Mouse (Mus musculus) MEL-GATA-1-ER (cell line): ENCODE results near the gene Gm8978.
"Not testable (repeated sequence)": the region's sequence is repeated elsewhere in the genome, so short reads cannot be mapped to it uniquely, and the experiment has no call there.

Experiments used
- DNase-seq: peaks from one replicate; pipeline ENCODE4 v3.0.0-alpha.2; 2012; ENCODE audit warnings: low read depth; ENCODE audit errors: extremely low read depth

Gm8978 gene

DNA sequence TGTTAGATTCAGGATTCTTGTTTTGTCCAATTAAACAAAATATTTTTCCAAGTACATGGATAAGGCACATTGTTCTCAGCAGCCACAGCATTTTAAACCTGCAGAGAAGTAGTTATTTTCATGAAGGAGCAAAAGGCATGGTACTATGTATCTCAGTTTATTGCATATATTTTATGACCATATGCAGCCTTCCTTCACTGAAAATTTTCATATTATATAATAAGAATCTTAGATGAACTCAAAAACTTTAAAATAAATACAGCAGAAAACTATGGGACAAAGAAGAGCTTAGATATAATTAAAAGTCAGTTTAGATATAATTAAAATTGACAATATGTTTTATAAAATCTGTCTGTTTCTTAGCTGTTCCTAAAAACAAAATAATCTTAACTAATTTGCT is at the start of gene Gm8978:
Gene Gm8978, minus strand, starts transcription at position 101 of the 400 bp plus-strand sequence.
- not testable (repeated sequence) for DNase-seq

DNA sequence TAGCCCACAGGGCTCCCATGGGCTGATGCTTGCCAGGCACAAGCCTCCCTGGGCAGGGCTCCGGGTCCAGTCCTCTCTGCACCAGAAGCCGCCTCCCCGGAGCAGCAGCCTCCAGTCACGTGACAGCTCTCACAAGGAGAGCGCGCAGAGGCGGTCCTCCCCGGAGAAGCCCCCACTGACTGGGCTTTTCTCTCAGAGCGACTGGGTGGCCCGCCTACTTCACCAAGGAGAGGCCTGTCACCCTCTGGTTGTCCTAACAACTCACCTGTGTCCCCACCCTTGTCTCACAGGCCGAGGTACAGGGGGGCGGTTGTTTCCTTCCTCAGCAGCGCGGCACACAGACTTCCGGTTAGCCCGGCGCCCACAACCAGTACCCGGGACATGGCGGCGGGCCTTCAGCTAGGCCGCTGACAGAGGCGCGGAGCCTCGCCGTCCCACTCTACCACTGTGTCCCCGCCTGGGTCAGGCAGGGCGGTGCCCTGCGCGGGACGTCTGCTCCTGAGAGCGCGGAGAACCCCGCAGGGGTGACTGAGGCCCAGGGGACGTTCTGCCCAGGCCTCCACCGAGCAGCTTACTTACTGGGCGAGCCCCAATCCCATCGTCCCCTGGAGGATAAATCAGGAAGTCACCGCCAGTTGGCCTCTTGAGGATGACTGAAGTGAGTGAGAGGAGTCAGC is 35.3 kb downstream of the Gm8978 start:
- DNase-seq: not testable (repeated sequence)

DNA sequence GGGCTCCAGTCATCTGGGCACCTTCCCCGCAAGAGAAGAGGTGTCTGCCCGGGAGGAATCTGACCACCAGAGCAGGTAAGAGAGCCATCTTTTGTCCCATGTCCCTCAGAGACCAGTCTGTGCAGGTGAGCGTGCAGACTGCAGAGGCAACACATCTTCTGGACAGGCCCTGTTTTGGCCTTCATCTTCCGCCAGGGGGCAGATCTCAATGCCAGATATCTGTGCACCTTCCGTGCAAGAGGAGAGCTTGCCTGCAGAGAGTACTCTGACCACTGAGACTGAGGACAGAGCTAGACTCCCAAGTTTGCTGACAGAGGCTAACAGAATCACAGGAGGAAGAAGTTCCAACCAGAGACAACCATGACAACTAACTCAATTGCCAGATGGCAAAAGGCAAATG is 56.5 kb downstream of the Gm8978 start:
- DNase-seq: not testable (repeated sequence)
